Mouse (Mus musculus) neural tube, embryonic 12.5 days (tissue): ENCODE data around the gene Fam205a2. TPM values are rescaled to one million over a fixed set of nuclear protein-coding genes. Genes with fewer than 3 reads are reported as not detected.
"Not testable (repeated sequence)": the region's sequence is repeated elsewhere in the genome, so short reads cannot be mapped to it uniquely, and the experiment has no call there.

Source experiments
- ATAC-seq: fragments of 200-750 bp; cut with Nextera tagmentation; 2 replicates; pipeline ENCODE4 v1.8.0; 2017; ENCODE audit warnings: low read depth, mild to moderate bottlenecking, moderate TSS enrichment, moderate library complexity; ENCODE audit not compliant: low FRiP score
- H3K27ac ChIP-seq: fragments of 300-500 bp; sonication (generic); 2 replicates; pipeline ENCODE4 v1.5.1; 2016
- H3K27me3 ChIP-seq: fragments of 300-500 bp; sonication (generic); replicated peaks from 2 replicates; pipeline ENCODE4 v1.6.1; 2016; ENCODE audit warnings: mild to moderate bottlenecking
- H3K36me3 ChIP-seq: fragments of 300-500 bp; sonication (generic); 2 replicates; pipeline ENCODE4 v1.6.1; 2016; ENCODE audit warnings: mild to moderate bottlenecking
- H3K4me1 ChIP-seq: fragments of 300-500 bp; sonication (generic); 2 replicates; pipeline ENCODE4 v1.6.1; 2016
- H3K4me2 ChIP-seq: fragments of 300-500 bp; sonication (generic); replicated peaks from 2 replicates; pipeline ENCODE4 v1.6.1; 2016; ENCODE audit warnings: mild to moderate bottlenecking
- H3K4me3 ChIP-seq: fragments of 300-500 bp; sonication (generic); 2 replicates; pipeline ENCODE4 v1.5.1; 2016
- H3K9ac ChIP-seq: fragments of 300-500 bp; sonication (generic); 2 replicates; pipeline ENCODE4 v1.6.1; 2016; ENCODE audit warnings: mild to moderate bottlenecking
- H3K9me3 ChIP-seq: fragments of 300-500 bp; sonication (generic); 2 replicates; pipeline ENCODE4 v1.6.1; 2016; ENCODE audit warnings: mild to moderate bottlenecking
- WGBS: fragments of 180-500 bp; shearing (Covaris S2); methylation state at CpG from one replicate; pipeline ENCODE4 v1.1.7; 2016; 5-methylcytosine and 5-hydroxymethylcytosine counted together
- polyA plus RNA-seq: library from polyadenylated mRNA; unstranded; fragments of >200 nt; fragmentation: Nextera tagmentation; extraction: Ambion mirVana; gene quantifications from 2 replicates; pipeline ENCODE4 v1.2.1, GENCODE M21; 2016

Gene Fam205a2
- polyA plus RNA-seq = 0.20 TPM in 1 of 2 replicates, not detected in the other

DNA sequence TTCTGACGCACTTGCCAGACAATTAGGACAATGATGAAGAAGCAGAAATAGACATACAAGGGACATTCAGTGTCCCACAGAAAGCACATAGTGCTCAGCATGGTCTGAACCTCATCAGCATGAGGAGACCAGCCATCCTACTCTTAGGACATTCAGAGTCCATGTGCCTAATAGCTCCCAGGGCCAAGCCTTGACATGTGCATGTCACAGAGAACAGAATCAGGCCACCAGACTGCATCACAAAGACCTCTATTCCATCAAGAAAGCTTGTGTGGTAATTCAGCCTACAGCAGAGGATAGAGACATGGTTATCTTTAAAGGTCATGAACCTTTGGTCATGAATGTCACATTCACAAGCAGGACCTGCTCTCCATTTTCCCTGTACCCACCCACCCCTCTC lies at the start of gene Fam205a2:
TSS of gene Fam205a2 (minus strand) at position 101 of the 400 bp plus-strand sequence.
- not testable (repeated sequence) for ATAC-seq, H3K27me3 ChIP-seq, H3K4me3 ChIP-seq, H3K9me3 ChIP-seq, H3K27ac ChIP-seq, H3K9ac ChIP-seq, H3K4me2 ChIP-seq, H3K4me1 ChIP-seq, H3K36me3 ChIP-seq
- no CpG with 5 or more reads among the region's 1 CpGs for WGBS

Other genes with a start within 250 kb of the Fam205a2 start
- gene Gm21953, start 233.9 kb downstream of the Fam205a2 start, polyA plus RNA-seq = not detected in 2 replicates
- gene Fam205a3, start 209.8 kb downstream of the Fam205a2 start, polyA plus RNA-seq = 0.20 TPM in 1 of 2 replicates, not detected in the other
- gene Gm21586, start 88.8 kb downstream of the Fam205a2 start, polyA plus RNA-seq = not detected in 2 replicates
- not detected in 2 replicates for gene Gm2163, start 61.4 kb downstream of the Fam205a2 start, polyA plus RNA-seq
- not detected in 2 replicates for gene Gm10591, start 84.0 kb upstream of the Fam205a2 start, polyA plus RNA-seq
- not detected in 2 replicates for gene Gm2564, start 101.5 kb upstream of the Fam205a2 start, polyA plus RNA-seq
- not detected in 2 replicates for gene Ccl27b, start 127.1 kb upstream of the Fam205a2 start, polyA plus RNA-seq
- gene Il11ra2, start 133.7 kb upstream of the Fam205a2 start, polyA plus RNA-seq = not detected in 2 replicates
- 1.5 and 1.6 TPM in 2 replicates for gene 4930578G10Rik, start 207.4 kb upstream of the Fam205a2 start, polyA plus RNA-seq
- 0.36 TPM in 1 of 2 replicates, not detected in the other for gene Ccl19, start 228.4 kb upstream of the Fam205a2 start, polyA plus RNA-seq
- 0.95 and 0.99 TPM in 2 replicates for gene Ccl21a, start 245.8 kb upstream of the Fam205a2 start, polyA plus RNA-seq